Mouse (Mus musculus) lung, postnatal 0 days (tissue): Measurements from ENCODE around the gene Usp20. TPM values are rescaled to one million over a fixed set of nuclear protein-coding genes. Genes with fewer than 3 reads are reported as not detected.
A peak's percentile ranks its signal among the peaks of the same experiment; 100 is the strongest.

Experiments
- ATAC-seq: fragments of 200-750 bp; cut with Nextera tagmentation; 2 replicates; pipeline ENCODE4 v1.8.0; 2017; ENCODE audit warnings: moderate library complexity
- DNase-seq: peaks from one replicate; pipeline ENCODE4 v3.0.0-alpha.2; 2016; ENCODE audit warnings: low spot score
- H3K27ac ChIP-seq: fragments of 300-500 bp; sonication (generic); 2 replicates; pipeline ENCODE4 v1.5.1; 2014; ENCODE audit warnings: antibody characterized with exemption, mild to moderate bottlenecking, low read length, mixed read lengths
- H3K27me3 ChIP-seq: fragments of 300-500 bp; sonication (generic); replicated peaks from 2 replicates; pipeline ENCODE4 v1.6.1; 2014; ENCODE audit warnings: low read length, mixed read lengths; ENCODE audit not compliant: insufficient read depth
- H3K36me3 ChIP-seq: fragments of 300-500 bp; sonication (generic); 2 replicates; pipeline ENCODE4 v1.6.1; 2014; ENCODE audit warnings: low read length, mixed read lengths; ENCODE audit not compliant: insufficient read depth
- H3K4me1 ChIP-seq: fragments of 300-500 bp; sonication (generic); 2 replicates; pipeline ENCODE4 v1.6.1; 2014; ENCODE audit warnings: antibody characterized with exemption, low read depth, low read length, mixed read lengths; ENCODE audit not compliant: insufficient read depth
- H3K4me2 ChIP-seq: fragments of 300-500 bp; sonication (generic); replicated peaks from 2 replicates; pipeline ENCODE4 v1.6.1; 2014; ENCODE audit warnings: low read depth, mild to moderate bottlenecking, low read length, moderate library complexity, mixed read lengths
- H3K4me3 ChIP-seq: fragments of 300-500 bp; sonication (generic); 2 replicates; pipeline ENCODE4 v1.5.1; 2014; ENCODE audit warnings: low read depth, low read length
- H3K9ac ChIP-seq: fragments of 300-500 bp; sonication (generic); replicated peaks from 2 replicates; pipeline ENCODE4 v1.6.1; 2014; ENCODE audit warnings: low read depth, mild to moderate bottlenecking
- H3K9me3 ChIP-seq: fragments of 300-500 bp; sonication (generic); 2 replicates; pipeline ENCODE4 v1.6.1; 2016; ENCODE audit warnings: low read length, mixed read lengths
- CTCF ChIP-seq: IDR thresholded peaks from 2 replicates; pipeline ENCODE4 v1.5.1; 2016; ENCODE audit warnings: antibody characterized with exemption, mild to moderate bottlenecking
- EP300 ChIP-seq: IDR thresholded peaks from 2 replicates; pipeline ENCODE4 v1.6.1; 2016; ENCODE audit warnings: antibody characterized with exemption, mild to moderate bottlenecking, control low read depth
- WGBS: fragments of 180-500 bp; shearing (Covaris S2); extraction: QIAGEN DNeasy Blood & Tissue Kit; methylation state at CpG from one replicate; pipeline ENCODE4 v1.1.7; 2014; 5-methylcytosine and 5-hydroxymethylcytosine counted together
- polyA plus RNA-seq: library from polyadenylated mRNA; unstranded; fragments of >200 nt; fragmentation: Nextera tagmentation; extraction: Ambion mirVana; gene quantifications from 2 replicates; pipeline ENCODE4 v1.2.1, GENCODE M21; 2015

The Usp20 gene
- polyA plus RNA-seq, 1 experiment from 2014 or later, result 8.4 TPM

DNA sequence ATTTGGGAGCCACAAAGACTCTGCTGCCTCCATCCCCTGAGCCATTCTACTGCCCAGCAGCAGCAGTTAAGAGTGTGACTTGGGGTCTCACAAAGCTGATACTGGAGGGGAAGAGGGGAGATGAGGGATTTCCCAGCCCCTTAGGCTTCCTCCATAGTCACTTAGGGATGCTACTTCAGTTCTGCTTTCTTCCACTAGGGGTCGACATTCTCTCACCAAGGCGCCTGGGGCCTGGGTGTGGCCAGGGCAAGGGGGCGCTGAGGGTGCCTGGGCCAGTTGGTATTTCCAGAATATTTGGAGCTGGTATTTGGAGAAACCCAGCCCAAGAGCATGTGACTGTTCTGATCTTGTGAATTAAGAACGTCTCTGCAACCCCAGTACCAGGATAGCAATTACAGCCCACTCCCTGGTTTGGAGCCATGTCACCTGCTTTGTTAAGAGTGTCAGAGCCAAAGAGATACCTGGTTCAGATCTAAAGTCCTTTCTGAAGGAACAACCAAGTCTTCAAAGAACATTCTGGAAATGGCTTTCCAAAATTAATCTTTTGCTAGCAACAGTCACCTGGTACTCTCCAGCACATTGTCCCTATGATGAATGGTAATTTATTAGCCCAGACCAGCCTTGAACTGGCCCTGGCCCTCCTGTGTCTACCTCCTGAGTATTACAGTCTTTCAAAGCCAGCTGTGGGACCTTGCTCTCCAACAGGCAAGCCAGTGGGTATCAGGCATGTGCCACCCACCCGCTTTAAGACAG is 42.7 kb downstream of the Usp20 start:
- Histone ChIP-seq H3K36me3 (peaks cover 7% of the 10 kb centered on the region; the same call in 1 of the 2 replicates), H3K27ac (no peak overlapping the region), H3K4me1 (no peaks in the 10 kb centered on the region), H3K27me3 (no peaks in the 10 kb centered on the region), H3K9me3 (no peaks in the 10 kb centered on the region), H3K4me3 (no peak overlapping the region), H3K4me2 (no peak overlapping the region), H3K9ac (no peak overlapping the region)
- TF ChIP-seq CTCF, result peak; percentile 94
- no peak for TF ChIP-seq EP300
- peak; percentile 61 for DNase-seq
- ATAC-seq, result peak; percentile 62
- WGBS, result 27% methylated on average over 5 of the region's 5 CpGs

DNA sequence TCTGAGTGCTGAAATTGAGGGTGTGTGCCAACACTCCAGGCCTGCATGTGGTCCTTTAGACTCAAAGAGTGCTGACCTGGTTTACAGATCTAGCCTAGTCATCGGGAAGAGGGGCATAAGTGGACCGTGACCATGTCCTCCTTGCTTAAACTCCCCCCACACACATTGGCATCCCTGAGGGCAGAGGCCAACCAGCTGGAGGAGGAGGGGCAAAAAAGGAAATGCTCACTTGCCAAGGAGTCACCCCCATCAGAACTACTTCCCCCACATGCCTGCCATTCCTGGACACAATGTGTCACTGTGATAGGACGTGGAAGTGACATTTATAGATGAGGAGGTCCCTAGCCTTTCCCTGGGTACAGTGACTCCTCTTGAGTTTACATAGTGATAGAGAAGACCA is 43.4 kb downstream of the Usp20 start:
- Histone ChIP-seq H3K9ac (no peak overlapping the region), H3K4me2 (no peak overlapping the region), H3K27ac (no peak overlapping the region), H3K27me3 (no peaks in the 10 kb centered on the region), H3K4me3 (no peak overlapping the region), H3K36me3 (peaks cover 7% of the 10 kb centered on the region; the same call in 1 of the 2 replicates), H3K4me1 (no peaks in the 10 kb centered on the region), H3K9me3 (no peaks in the 10 kb centered on the region)
- ATAC-seq (no peak; the same call in 1 of the 2 replicates), DNase-seq (no peak)
- WGBS, result 46% methylated on average over 3 of the region's 3 CpGs
- TF ChIP-seq CTCF (no peak), EP300 (no peak)

DNA sequence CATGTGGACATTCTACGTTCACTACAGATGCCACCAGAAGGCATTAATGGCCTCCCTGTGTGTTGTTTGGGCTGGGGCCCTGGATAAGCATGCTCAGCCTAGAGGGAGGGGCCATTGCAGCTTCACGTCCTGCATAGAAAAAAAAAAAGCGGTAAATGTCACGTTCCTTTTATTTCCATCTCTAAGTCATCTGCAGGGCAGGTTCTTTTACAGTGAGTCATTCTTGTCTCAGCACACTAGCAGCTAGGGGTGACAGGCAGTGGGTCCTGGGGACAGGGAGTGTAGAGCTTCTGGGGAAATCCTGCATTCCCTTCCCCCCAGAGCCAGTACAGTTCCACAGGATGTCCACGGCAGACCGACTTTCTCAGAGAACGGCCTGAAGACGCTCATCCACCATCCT is 44.6 kb downstream of the Usp20 start:
- ATAC-seq, result no peak
- 57% methylated on average over 8 of the region's 8 CpGs for WGBS
- no peak for DNase-seq
- H3K4me2 ChIP-seq, result no peak overlapping the region
- no peaks in the 10 kb centered on the region for H3K27me3 ChIP-seq
- H3K4me1 ChIP-seq, result no peaks in the 10 kb centered on the region
- H3K36me3 ChIP-seq, result peaks cover 7% of the 10 kb centered on the region; the same call in 1 of the 2 replicates
- H3K27ac ChIP-seq, result no peak overlapping the region
- no peaks in the 10 kb centered on the region for H3K9me3 ChIP-seq
- no peak overlapping the region for H3K4me3 ChIP-seq
- no peak overlapping the region for H3K9ac ChIP-seq
- TF ChIP-seq CTCF (no peak), EP300 (no peak)

DNA sequence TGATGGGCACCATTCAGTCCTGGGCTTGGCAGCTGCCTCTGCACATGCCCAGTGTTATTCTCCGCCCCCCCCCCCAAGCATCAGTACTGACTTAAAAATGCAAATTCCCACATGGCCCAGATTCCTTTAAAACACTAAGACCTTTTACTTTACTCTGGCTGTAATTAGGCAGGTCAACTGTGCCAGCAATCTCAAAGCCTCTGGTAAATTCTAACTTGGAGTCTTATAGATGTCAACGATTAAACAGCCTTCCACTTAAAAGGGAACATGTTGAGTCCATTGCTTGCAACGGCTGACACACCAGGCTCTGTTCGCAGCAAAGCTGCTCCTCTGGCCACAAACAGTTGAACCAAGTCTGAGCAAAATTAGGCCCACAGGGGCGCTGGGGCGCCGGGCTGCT is 49.9 kb downstream of the Usp20 start:
- TF ChIP-seq CTCF, result no peak
- no peak for TF ChIP-seq EP300
- no peak overlapping the region for H3K4me3 ChIP-seq
- DNase-seq (no peak), ATAC-seq (no peak)
- H3K36me3 ChIP-seq, result peaks cover 21% of the 10 kb centered on the region
- H3K27me3 ChIP-seq, result no peaks in the 10 kb centered on the region
- 85% methylated on average over 7 of the region's 7 CpGs for WGBS
- no peaks in the 10 kb centered on the region for H3K9me3 ChIP-seq
- no peaks in the 10 kb centered on the region for H3K4me1 ChIP-seq
- H3K4me2 ChIP-seq, result no peak overlapping the region
- H3K9ac ChIP-seq, result no peak overlapping the region
- no peak overlapping the region for H3K27ac ChIP-seq

DNA sequence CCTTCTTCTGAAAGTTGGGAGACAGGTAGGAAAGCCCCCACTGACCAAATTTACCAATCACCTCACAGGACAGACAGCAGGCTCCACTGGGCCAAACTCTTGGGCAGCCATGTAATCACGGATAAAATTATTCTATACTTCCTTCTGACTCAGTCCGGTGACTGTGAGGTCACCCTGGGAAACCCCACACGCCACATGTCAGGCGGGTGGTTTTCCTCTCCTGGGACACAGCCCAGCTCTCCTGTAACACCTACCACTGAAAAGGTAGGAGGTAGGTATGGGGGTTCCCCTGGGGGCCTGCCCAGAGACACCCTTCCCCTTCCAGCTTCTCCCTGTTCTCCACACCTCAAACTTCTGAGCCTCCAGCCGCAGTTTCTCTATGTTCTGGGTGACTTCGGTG is 54.7 kb downstream of the Usp20 start:
- ATAC-seq, result no peak
- Histone ChIP-seq H3K9me3 (no peaks in the 10 kb centered on the region), H3K27me3 (no peaks in the 10 kb centered on the region), H3K4me1 (no peaks in the 10 kb centered on the region), H3K27ac (no peak overlapping the region), H3K36me3 (peaks cover 15% of the 10 kb centered on the region), H3K9ac (no peak overlapping the region), H3K4me3 (no peak overlapping the region), H3K4me2 (no peak overlapping the region)
- DNase-seq, result no peak
- TF ChIP-seq EP300, result no peak
- TF ChIP-seq CTCF, result no peak
- WGBS, result 87% methylated on average over 6 of the region's 6 CpGs

DNA sequence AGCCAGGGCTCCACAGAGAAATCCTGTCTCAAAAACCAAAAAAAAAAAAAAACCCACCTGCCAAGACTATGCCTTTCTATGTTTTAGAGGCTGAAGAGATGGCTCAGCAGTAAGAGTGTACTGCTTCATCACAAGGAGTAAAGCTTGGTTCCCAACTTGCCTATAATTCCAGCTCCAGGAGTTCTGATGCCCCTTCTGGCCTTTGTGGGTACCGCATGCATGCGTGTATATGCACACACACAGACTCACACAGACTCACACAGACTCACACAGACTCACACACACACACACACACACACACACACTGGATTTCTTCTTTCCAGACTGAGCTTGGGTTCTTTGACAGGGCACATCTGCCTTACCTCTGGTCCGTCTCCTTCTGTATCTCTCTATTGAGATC is 58.0 kb downstream of the Usp20 start:
- no peak for TF ChIP-seq CTCF
- ATAC-seq, result no peak
- Histone ChIP-seq H3K4me3 (no peak overlapping the region), H3K4me1 (no peaks in the 10 kb centered on the region), H3K9me3 (no peaks in the 10 kb centered on the region), H3K9ac (no peak overlapping the region), H3K27me3 (no peaks in the 10 kb centered on the region), H3K4me2 (no peak overlapping the region), H3K27ac (no peak overlapping the region), H3K36me3 (peaks cover 15% of the 10 kb centered on the region)
- WGBS, result 97% methylated on average over 3 of the region's 3 CpGs
- no peak for DNase-seq

DNA sequence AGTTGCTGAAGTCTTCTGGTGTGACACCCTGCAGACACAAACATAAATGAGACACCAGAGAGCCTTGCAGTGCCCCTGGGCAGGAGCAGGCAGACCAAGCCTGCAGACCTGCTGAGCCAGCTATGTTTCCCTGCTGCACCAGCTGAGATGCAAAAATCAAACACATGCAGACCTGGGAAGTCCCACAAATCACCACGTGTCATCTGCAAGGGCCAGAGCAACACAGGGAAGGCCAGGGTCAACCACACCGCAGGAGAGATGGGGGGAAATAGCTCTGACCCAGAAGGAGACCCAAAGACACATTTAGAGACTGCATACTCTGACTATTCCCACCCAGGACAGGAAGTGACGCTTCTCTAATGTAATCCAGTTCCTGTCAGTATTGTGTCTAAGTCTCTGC is 58.4 kb downstream of the Usp20 start:
- no peaks in the 10 kb centered on the region for H3K4me1 ChIP-seq
- no peaks in the 10 kb centered on the region for H3K27me3 ChIP-seq
- ATAC-seq (no peak), DNase-seq (no peak)
- H3K9ac ChIP-seq, result no peak overlapping the region
- H3K4me2 ChIP-seq, result no peak overlapping the region
- no peaks in the 10 kb centered on the region for H3K9me3 ChIP-seq
- H3K36me3 ChIP-seq, result peaks cover 13% of the 10 kb centered on the region
- no peak overlapping the region for H3K27ac ChIP-seq
- 77% methylated on average over 3 of the region's 3 CpGs for WGBS
- no peak for TF ChIP-seq EP300
- TF ChIP-seq CTCF, result no peak
- no peak overlapping the region for H3K4me3 ChIP-seq
